Mouse (Mus musculus) spleen, adult 2 months (tissue): ENCODE data around the gene Gpi1.

Source experiments
- CTCF ChIP-seq: fragments of 200-500 bp; IDR thresholded peaks from 2 replicates; pipeline ENCODE4 v1.5.1; 2011; ENCODE audit warnings: mild to moderate bottlenecking, inconsistent platforms; ENCODE audit not compliant: insufficient read depth, insufficient read length, insufficient replicate concordance; ENCODE audit errors: extremely low read depth
- POLR2A ChIP-seq: fragments of 200-500 bp; IDR thresholded peaks from 2 replicates; pipeline ENCODE4 v1.6.1; 2011; ENCODE audit warnings: low read depth, low read length, inconsistent platforms

GRCm38 (mm10) chr7:34224308-34224707 is 5.8 kb downstream of the Gpi1 start:
- TF ChIP-seq CTCF, result no peak
- no peak for TF ChIP-seq POLR2A
